Mouse (Mus musculus) heart, embryonic 13.5 days (tissue): ENCODE measurements at regions not wholly inside any gene's neighbourhood (a gene's known extent, or its start where the extent isn't known, plus 50 kb on each side); places are given as distances from the start of the nearest gene placed in this dataset.
A peak's percentile ranks its signal among the peaks of the same experiment; 100 is the strongest.

Experiments used
- ATAC-seq: fragments of 200-750 bp; cut with Nextera tagmentation; 2 replicates; pipeline ENCODE4 v1.8.0; 2017; ENCODE audit warnings: moderate TSS enrichment; ENCODE audit not compliant: insufficient number of reproducible peaks, low FRiP score, low TSS enrichment; ENCODE audit errors: extremely low read depth
- H3K27ac ChIP-seq: fragments of 300-500 bp; sonication (generic); replicated peaks from 2 replicates; pipeline ENCODE4 v1.5.1; 2015; ENCODE audit warnings: moderate library complexity, mild to moderate bottlenecking, inconsistent platforms
- H3K27me3 ChIP-seq: fragments of 300-500 bp; sonication (generic); replicated peaks from 2 replicates; pipeline ENCODE4 v1.6.1; 2015; ENCODE audit warnings: mild to moderate bottlenecking, inconsistent platforms
- H3K36me3 ChIP-seq: fragments of 300-500 bp; sonication (generic); 2 replicates; pipeline ENCODE4 v1.6.1; 2015; ENCODE audit warnings: mild to moderate bottlenecking, inconsistent platforms
- H3K4me1 ChIP-seq: fragments of 300-500 bp; sonication (generic); 2 replicates; pipeline ENCODE4 v1.6.1; 2015; ENCODE audit warnings: inconsistent platforms
- H3K4me2 ChIP-seq: fragments of 300-500 bp; sonication (generic); 2 replicates; pipeline ENCODE4 v1.6.1; 2015; ENCODE audit warnings: inconsistent platforms, mild to moderate bottlenecking, moderate library complexity
- H3K4me3 ChIP-seq: fragments of 300-500 bp; sonication (generic); 2 replicates; pipeline ENCODE4 v1.5.1; 2015; ENCODE audit warnings: moderate library complexity, mild to moderate bottlenecking, inconsistent platforms
- H3K9ac ChIP-seq: fragments of 300-500 bp; sonication (generic); 2 replicates; pipeline ENCODE4 v1.6.1; 2015; ENCODE audit warnings: inconsistent platforms, mild to moderate bottlenecking, moderate library complexity
- H3K9me3 ChIP-seq: fragments of 300-500 bp; sonication (generic); 2 replicates; pipeline ENCODE4 v1.6.1; 2016; ENCODE audit warnings: inconsistent platforms
- WGBS: fragments of 180-500 bp; shearing (Covaris S2); methylation state at CpG from one replicate; pipeline ENCODE4 v1.1.7; 2015; ENCODE audit warnings: mixed read lengths; 5-methylcytosine and 5-hydroxymethylcytosine counted together

- no peaks in the 10 kb centered on the region for H3K9me3 ChIP-seq
- H3K9ac ChIP-seq: no peak overlapping the region
- no peaks in the 10 kb centered on the region for H3K27me3 ChIP-seq
- 65% methylated on average over 3 of the region's 3 CpGs for WGBS
- no peak for ATAC-seq
- H3K36me3 ChIP-seq: no peaks in the 10 kb centered on the region
- H3K4me1 ChIP-seq: peaks cover 18% of the 10 kb centered on the region
- H3K4me3 ChIP-seq: no peak overlapping the region
- H3K27ac ChIP-seq: no peak overlapping the region
- no peak overlapping the region for H3K4me2 ChIP-seq
Measured at GRCm38 (mm10) chr8:49389525-49389924, 545.8 kb upstream of the Tenm3 start.

GRCm38 (mm10) chr8:49387587-49387986 lies 543.8 kb upstream of the Tenm3 start:
- H3K36me3 ChIP-seq: no peaks in the 10 kb centered on the region
- H3K9ac ChIP-seq: no peak overlapping the region
- H3K4me2 ChIP-seq: no peak overlapping the region
- no peaks in the 10 kb centered on the region for H3K27me3 ChIP-seq
- peaks cover 18% of the 10 kb centered on the region for H3K4me1 ChIP-seq
- no peak for ATAC-seq
- H3K4me3 ChIP-seq: no peak overlapping the region
- 23% methylated on average over 2 of the region's 2 CpGs for WGBS
- peak overlapping the region; percentile 39; the same call in 1 of the 2 replicates for H3K27ac ChIP-seq
- no peaks in the 10 kb centered on the region for H3K9me3 ChIP-seq

GRCm38 (mm10) chr8:49372686-49373085 lies 528.9 kb upstream of the Tenm3 start:
- no peaks in the 10 kb centered on the region for H3K36me3 ChIP-seq
- ATAC-seq: no peak
- 82% methylated on average over 9 of the region's 9 CpGs for WGBS
- H3K4me3 ChIP-seq: no peak overlapping the region
- H3K4me2 ChIP-seq: no peak overlapping the region
- no peak overlapping the region for H3K27ac ChIP-seq
- H3K27me3 ChIP-seq: no peaks in the 10 kb centered on the region
- H3K9me3 ChIP-seq: no peaks in the 10 kb centered on the region
- no peak overlapping the region for H3K9ac ChIP-seq
- no peaks in the 10 kb centered on the region for H3K4me1 ChIP-seq

- H3K27ac ChIP-seq: no peak overlapping the region
- no peaks in the 10 kb centered on the region for H3K36me3 ChIP-seq
- ATAC-seq: no peak
- no peaks in the 10 kb centered on the region for H3K27me3 ChIP-seq
- no peak overlapping the region for H3K4me2 ChIP-seq
- no peak overlapping the region for H3K4me3 ChIP-seq
- H3K9me3 ChIP-seq: no peaks in the 10 kb centered on the region
- H3K9ac ChIP-seq: no peak overlapping the region
- 77% methylated on average over 2 of the region's 2 CpGs for WGBS
- no peaks in the 10 kb centered on the region for H3K4me1 ChIP-seq
Measured at GRCm38 (mm10) chr8:49362682-49363081, 518.9 kb upstream of the Tenm3 start.

GRCm38 (mm10) chr8:49361443-49361842 lies 517.7 kb upstream of the Tenm3 start:
- no peak for ATAC-seq
- Histone ChIP-seq H3K9me3 (no peaks in the 10 kb centered on the region), H3K27me3 (no peaks in the 10 kb centered on the region), H3K4me3 (no peak overlapping the region), H3K4me1 (no peaks in the 10 kb centered on the region), H3K27ac (no peak overlapping the region), H3K36me3 (no peaks in the 10 kb centered on the region), H3K4me2 (no peak overlapping the region), H3K9ac (no peak overlapping the region)
- WGBS: 70% methylated on average over 2 of the region's 2 CpGs

- WGBS: 78% methylated on average over 4 of the region's 4 CpGs
- H3K27me3 ChIP-seq: no peaks in the 10 kb centered on the region
- no peak overlapping the region for H3K9ac ChIP-seq
- no peak overlapping the region for H3K27ac ChIP-seq
- H3K36me3 ChIP-seq: no peaks in the 10 kb centered on the region
- H3K9me3 ChIP-seq: 0 out of 2 replicates have a peak, but pooled peaks cover 2% of the 10 kb centered on the region
- H3K4me2 ChIP-seq: no peak overlapping the region
- H3K4me1 ChIP-seq: no peaks in the 10 kb centered on the region
- no peak overlapping the region for H3K4me3 ChIP-seq
- no peak for ATAC-seq
Measured at GRCm38 (mm10) chr8:49360121-49360520, 516.4 kb upstream of the Tenm3 start.

GRCm38 (mm10) chr8:49359671-49360070 lies 515.9 kb upstream of the Tenm3 start:
- H3K9me3 ChIP-seq: 0 out of 2 replicates have a peak, but pooled peaks cover 4% of the 10 kb centered on the region

GRCm38 (mm10) chr8:49348602-49349001 lies 504.9 kb upstream of the Tenm3 start:
- H3K9me3 ChIP-seq: no peaks in the 10 kb centered on the region
- H3K4me1 ChIP-seq: peaks cover 12% of the 10 kb centered on the region
- WGBS: 58% methylated on average over 3 of the region's 3 CpGs
- no peaks in the 10 kb centered on the region for H3K36me3 ChIP-seq
- no peak for ATAC-seq
- no peak overlapping the region for H3K27ac ChIP-seq
- no peak overlapping the region for H3K9ac ChIP-seq
- H3K4me3 ChIP-seq: no peak overlapping the region
- H3K4me2 ChIP-seq: no peak overlapping the region
- no peaks in the 10 kb centered on the region for H3K27me3 ChIP-seq

More at GRCm38 (mm10) chr8:49359671-49360070, 515.9 kb upstream of the Tenm3 start:
- H3K9ac ChIP-seq: no peak overlapping the region
- ATAC-seq: no peak
- H3K36me3 ChIP-seq: no peaks in the 10 kb centered on the region
- 86% methylated on average over 9 of the region's 9 CpGs for WGBS
- no peak overlapping the region for H3K4me2 ChIP-seq
- H3K27me3 ChIP-seq: no peaks in the 10 kb centered on the region
- no peak overlapping the region for H3K4me3 ChIP-seq
- no peak overlapping the region for H3K27ac ChIP-seq
- no peaks in the 10 kb centered on the region for H3K4me1 ChIP-seq

GRCm38 (mm10) chr8:49338716-49339115 lies 495.0 kb upstream of the Tenm3 start:
- H3K27me3 ChIP-seq: no peaks in the 10 kb centered on the region
- WGBS: 83% methylated on average over 4 of the region's 4 CpGs

GRCm38 (mm10) chr8:49326980-49327379 lies 483.2 kb upstream of the Tenm3 start:
- Histone ChIP-seq H3K4me3 (no peak overlapping the region), H3K9ac (no peak overlapping the region), H3K27ac (no peak overlapping the region), H3K36me3 (no peaks in the 10 kb centered on the region), H3K4me1 (no peaks in the 10 kb centered on the region), H3K4me2 (no peak overlapping the region), H3K9me3 (no peaks in the 10 kb centered on the region), H3K27me3 (no peaks in the 10 kb centered on the region)
- WGBS: 84% methylated on average over 4 of the region's 4 CpGs
- ATAC-seq: no peak

More at GRCm38 (mm10) chr8:49338716-49339115, 495.0 kb upstream of the Tenm3 start:
- no peaks in the 10 kb centered on the region for H3K36me3 ChIP-seq
- no peaks in the 10 kb centered on the region for H3K4me1 ChIP-seq
- no peak overlapping the region for H3K27ac ChIP-seq
- ATAC-seq: no peak
- no peak overlapping the region for H3K9ac ChIP-seq
- no peak overlapping the region for H3K4me2 ChIP-seq
- H3K9me3 ChIP-seq: no peaks in the 10 kb centered on the region
- H3K4me3 ChIP-seq: no peak overlapping the region

- no peaks in the 10 kb centered on the region for H3K9me3 ChIP-seq
- no peaks in the 10 kb centered on the region for H3K27me3 ChIP-seq
- WGBS: 69% methylated on average over 3 of the region's 3 CpGs
- ATAC-seq: no peak
- H3K4me2 ChIP-seq: no peak overlapping the region
- no peaks in the 10 kb centered on the region for H3K36me3 ChIP-seq
- H3K27ac ChIP-seq: no peak overlapping the region
- no peak overlapping the region for H3K4me3 ChIP-seq
- H3K4me1 ChIP-seq: no peaks in the 10 kb centered on the region
- H3K9ac ChIP-seq: no peak overlapping the region
Measured at GRCm38 (mm10) chr8:49321404-49321803, 477.7 kb upstream of the Tenm3 start.

GRCm38 (mm10) chr8:49313483-49314278 lies 469.9 kb upstream of the Tenm3 start:
- peak overlapping the region; percentile 30 for H3K4me2 ChIP-seq
- H3K27ac ChIP-seq: no peak overlapping the region
- H3K9ac ChIP-seq: no peak overlapping the region

More at GRCm38 (mm10) chr8:49313483-49314278, 469.9 kb upstream of the Tenm3 start:
- 53% methylated on average over 10 of the region's 10 CpGs for WGBS
- Histone ChIP-seq H3K4me1 (peaks cover 14% of the 10 kb centered on the region), H3K36me3 (no peaks in the 10 kb centered on the region), H3K27me3 (no peaks in the 10 kb centered on the region), H3K4me3 (no peak overlapping the region), H3K9me3 (no peaks in the 10 kb centered on the region)
- no peak for ATAC-seq
